Mouse (Mus musculus): Measurements from ENCODE around the gene Klk9.

Klk9 gene

GRCm38 (mm10) chr7:43797333-43797769 is 5.7 kb downstream of the Klk9 start, which contains the start of gene Klk8:
Klk8 (plus strand) TSS chr7:43797577.
- DNase-seq = peak in 1 of 2 experiments; percentile 45

- peak in 1 of 2 experiments; percentile 17 for DNase-seq
These were observed 6.3 kb downstream of the Klk9 start for GRCm38 (mm10) chr7:43797844-43798462.

DNA sequence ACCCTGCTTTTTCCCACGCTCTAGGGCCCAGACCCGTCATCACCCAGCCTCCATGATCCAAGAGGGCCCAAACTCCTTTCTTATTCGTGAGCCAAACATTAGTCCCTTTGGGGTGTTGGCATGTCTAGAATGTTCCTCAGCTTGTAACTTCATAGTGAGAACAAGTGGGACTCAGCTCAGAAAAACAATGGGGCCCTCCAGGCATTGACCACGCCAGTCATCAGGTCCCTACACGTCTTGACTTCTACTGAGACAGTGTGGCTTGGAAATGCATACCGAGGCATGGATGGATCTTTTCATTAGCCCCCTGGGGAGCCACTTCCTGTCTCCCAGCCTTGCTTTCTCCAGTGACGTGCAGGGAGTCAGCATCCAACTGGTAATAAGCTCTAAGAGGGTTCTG is 8.2 kb downstream of the Klk9 start:
- DNase-seq = no peak

DNA sequence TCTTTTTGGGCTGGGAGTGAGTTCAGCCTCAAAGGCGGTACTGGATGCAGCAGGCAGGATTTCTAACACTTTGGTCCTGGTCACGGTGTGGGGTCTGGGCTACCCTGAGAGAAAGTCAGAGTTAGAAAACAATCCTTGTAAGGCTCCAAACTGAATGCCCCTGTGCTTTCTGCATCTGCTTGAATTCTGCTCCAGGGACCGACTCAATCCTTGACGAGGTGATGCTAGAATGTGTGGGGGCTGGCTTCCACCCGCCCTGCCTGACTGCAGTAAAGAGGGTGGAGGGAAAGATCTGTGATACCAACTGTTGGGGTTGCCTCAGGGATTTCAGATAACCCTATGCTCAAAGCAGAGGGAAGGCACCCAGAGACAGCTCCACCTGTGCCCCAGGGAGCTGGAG is 19.3 kb downstream of the Klk9 start, which contains the start of gene Klk7:
Klk7 (plus strand) TSS at position 301 of the 400 bp plus-strand sequence.
- no peak for DNase-seq

GRCm38 (mm10) chr7:43815211-43815610 is 23.5 kb downstream of the Klk9 start:
- no peak for DNase-seq

DNA sequence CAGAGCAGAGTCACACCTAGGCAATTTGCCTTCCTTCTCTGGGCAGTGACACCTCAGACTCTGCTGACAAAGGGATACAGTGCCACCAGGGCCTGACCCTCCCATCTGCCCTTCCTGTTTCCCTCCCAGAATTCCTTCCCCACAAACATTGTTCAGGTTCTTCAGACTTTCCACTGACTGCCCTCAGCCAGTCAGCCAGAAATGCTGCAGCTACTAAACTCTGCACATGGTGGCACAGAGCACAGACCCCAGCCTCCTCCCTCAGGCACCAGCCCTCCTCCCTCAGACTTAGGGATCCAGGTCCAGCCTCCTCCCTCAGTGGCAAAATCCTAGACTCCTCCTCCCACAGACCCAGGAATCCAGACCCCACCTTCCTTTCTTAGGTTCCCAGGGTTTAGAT is 25.1 kb downstream of the Klk9 start:
- no peak for DNase-seq

- DNase-seq = no peak
These were observed 29.9 kb downstream of the Klk9 start for GRCm38 (mm10) chr7:43821581-43821980.

- DNase-seq = no peak
These were observed 32.5 kb downstream of the Klk9 start, which contains the start of gene Klk6 for GRCm38 (mm10) chr7:43824199-43824598. Klk6 (plus strand) TSS chr7:43824499.

DNA sequence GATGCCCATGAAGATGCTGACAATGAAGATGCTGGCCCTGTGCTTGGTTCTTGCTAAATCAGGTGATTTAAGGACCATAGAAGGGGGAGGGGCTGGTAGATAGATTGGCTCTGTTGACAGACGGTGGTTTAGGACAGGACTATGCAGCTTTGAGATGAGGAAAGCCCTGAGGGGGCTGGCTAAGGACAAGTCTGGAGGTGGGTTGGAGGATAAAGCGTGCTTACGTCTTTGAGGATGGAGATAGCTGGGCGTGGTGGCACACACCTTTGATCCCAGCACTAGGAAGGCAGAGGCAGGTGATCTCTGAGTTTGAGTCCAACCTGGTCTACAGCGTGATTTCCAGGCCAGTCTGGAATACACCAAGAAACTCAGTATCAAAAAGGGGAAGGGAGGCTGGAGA is 34.4 kb downstream of the Klk9 start:
- DNase-seq = no peak

- no peak for DNase-seq
These were observed 36.0 kb downstream of the Klk9 start for GRCm38 (mm10) chr7:43827706-43828105.

GRCm38 (mm10) chr7:43829006-43829405 is 37.3 kb downstream of the Klk9 start:
- DNase-seq = no peak

- DNase-seq = no peak
These were observed 50.0 kb downstream of the Klk9 start, which contains the start of gene Klk5 for GRCm38 (mm10) chr7:43841701-43842100. Klk5 (plus strand) TSS chr7:43841971.

GRCm38 (mm10) chr7:43843801-43844200 is 52.1 kb downstream of the Klk9 start:
- no peak for DNase-seq

All from spleen, adult 18-20 months (tissue).